In the genomic region with DNA sequence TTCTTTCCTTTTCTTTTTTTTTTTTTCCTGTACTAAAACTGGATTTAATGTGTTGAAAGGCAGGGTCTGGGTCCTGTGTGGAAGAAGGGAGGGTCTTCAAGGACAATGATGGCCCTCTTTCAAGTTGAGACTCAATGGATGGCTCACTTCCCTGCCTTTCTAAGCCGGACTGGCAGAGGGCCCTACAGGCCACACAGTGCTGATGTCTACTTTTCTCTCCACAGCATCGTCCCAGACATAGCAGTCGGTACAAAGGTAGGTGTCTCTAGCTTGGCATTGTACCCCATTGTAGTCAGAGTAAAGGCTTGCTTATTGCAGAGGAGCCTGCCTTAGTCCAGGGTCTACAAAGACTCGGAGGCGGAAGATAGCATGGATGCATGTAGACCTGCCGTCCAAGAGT, we compare ENCODE assay signal across 1 mouse cellular context.
TF ChIP-seq lines count a peak whose summit lies in the region.

No protein-coding gene starts in this region.

TF ChIP-seq in CH12.LX, 34 proteins besides CTCF, POLR2A, EP300 and RAD21 (continued from another document):
- TF ChIP-seq IRF4 (IDR thresholded peaks at IDR 0.05; ENCODE audit: low read depth, low read length): no peak
- TF ChIP-seq TCF12 (IDR thresholded peaks at IDR 0.05; ENCODE audit: low read depth, low read length): no peak
- no peak for TF ChIP-seq MEF2A (IDR thresholded peaks at IDR 0.05; ENCODE audit: borderline replicate concordance, low read depth, low read length)
- no peak for TF ChIP-seq RCOR1 (conservative IDR thresholded peaks at IDR 0.05; ENCODE audit: low read depth, low read length)
- no peak for TF ChIP-seq ZKSCAN1 (IDR thresholded peaks at IDR 0.05; ENCODE audit: borderline replicate concordance, low read depth, low read length)
- TF ChIP-seq NELFE (IDR thresholded peaks at IDR 0.05; ENCODE audit: low read depth, low read length): no peak
- no peak for TF ChIP-seq E2F4 (IDR thresholded peaks at IDR 0.05; ENCODE audit: insufficient replicate concordance, low read depth, low read length)
- TF ChIP-seq JUN (IDR thresholded peaks at IDR 0.05; ENCODE audit: insufficient read depth, low read depth, low read length): no peak
- TF ChIP-seq USF1 (IDR thresholded peaks at IDR 0.05; ENCODE audit: low read depth, low read length): no peak
TF ChIP-seq in CH12.LX: peak in this region for 0.
